Mouse (Mus musculus) megakaryocyte-erythroid progenitor cell, adult 5-6 weeks (primary cell): ENCODE measurements around the gene B630019K06Rik. TPM values are rescaled to one million over a fixed set of nuclear protein-coding genes. Genes with fewer than 3 reads are reported as not detected.
"Not testable (repeated sequence)": the region's sequence is repeated elsewhere in the genome, so short reads cannot be mapped to it uniquely, and the experiment has no call there.

Experiments used
- ATAC-seq: replicated peaks from 2 replicates; pipeline ENCODE4 v1.8.0; 2016; ENCODE audit warnings: mild to moderate bottlenecking, inconsistent platforms; ENCODE audit not compliant: severe bottlenecking, poor library complexity, low FRiP score, low TSS enrichment
- total RNA-seq, 2 experiments: library from RNA; stranded (forward) in 1 of 2; stranded (reverse) in 1 of 2; fragments of 200-1000, 215-1000 nt in 1 of 2; fragments of >200 nt in 1 of 2; fragmentation: Nextera tagmentation in 1 of 2; gene quantifications; 2 replicates each; pipeline ENCODE4 v1.2.3; 2014 to 2017

The B630019K06Rik gene
- total RNA-seq (2014; fragmentation: Nextera tagmentation) (0.89 and 1.6 TPM in 2 replicates), total RNA-seq (2017) (0.46 TPM in 1 of 2 replicates, not detected in the other)

GRCm38 (mm10) chrX:8892343-8893155, at the start of gene B630019K06Rik:
B630019K06Rik (plus strand) TSS chrX:8892382.
- ATAC-seq, result peak; percentile 89

- ATAC-seq, result no peak
Observed at GRCm38 (mm10) chrX:8843694-8844093, 48.5 kb upstream of the B630019K06Rik start, which contains the start of gene Gm6592. Gm6592 (plus strand) TSS chrX:8843994.

GRCm38 (mm10) chrX:8852486-8852885, 39.7 kb upstream of the B630019K06Rik start:
- ATAC-seq, result no peak

- ATAC-seq, result not testable (repeated sequence)
Observed at GRCm38 (mm10) chrX:8864331-8864730, 27.9 kb upstream of the B630019K06Rik start.

- not testable (repeated sequence) for ATAC-seq
Observed at GRCm38 (mm10) chrX:8873953-8874352, 18.2 kb upstream of the B630019K06Rik start, which contains the start of gene Gm5751. Gm5751 (plus strand) TSS chrX:8874253.

- ATAC-seq, result no peak
Observed at GRCm38 (mm10) chrX:8884336-8884735, 7.8 kb upstream of the B630019K06Rik start.

- no peak for ATAC-seq
Observed at GRCm38 (mm10) chrX:8891975-8892342, 223 bp upstream of the B630019K06Rik start.

GRCm38 (mm10) chrX:8893182-8893651, 1.0 kb downstream of the B630019K06Rik start:
- no peak for ATAC-seq

- no peak for ATAC-seq
Observed at GRCm38 (mm10) chrX:8900823-8901222, 8.6 kb downstream of the B630019K06Rik start.

- no peak for ATAC-seq
Observed at GRCm38 (mm10) chrX:8901906-8902472, 9.8 kb downstream of the B630019K06Rik start.

GRCm38 (mm10) chrX:8921080-8921479, 28.9 kb downstream of the B630019K06Rik start:
- no peak for ATAC-seq

- ATAC-seq, result 0 out of 2 replicates have a peak, but pooled peaks have one; percentile 34
Observed at GRCm38 (mm10) chrX:8921813-8922607, 29.8 kb downstream of the B630019K06Rik start.

- no peak for ATAC-seq
Observed at GRCm38 (mm10) chrX:8927308-8927707, 35.1 kb downstream of the B630019K06Rik start.

GRCm38 (mm10) chrX:8944041-8944440, 51.9 kb downstream of the B630019K06Rik start:
- no peak for ATAC-seq

Other genes with a start within 250 kb of the B630019K06Rik start
- gene Ssxb8, start 201.5 kb upstream of the B630019K06Rik start, total RNA-seq (2014; fragmentation: Nextera tagmentation), result not detected in 2 replicates
- not detected in 2 replicates for gene Ssxb8, start 201.5 kb upstream of the B630019K06Rik start, total RNA-seq (2017)
- gene Ssx9, start 143.9 kb upstream of the B630019K06Rik start, total RNA-seq (2014; fragmentation: Nextera tagmentation), result not detected in 2 replicates
- not detected in 2 replicates for gene Ssx9, start 143.9 kb upstream of the B630019K06Rik start, total RNA-seq (2017)
- gene Ssxb5, start 88.7 kb upstream of the B630019K06Rik start, total RNA-seq (2014; fragmentation: Nextera tagmentation), result not detected in 2 replicates
- gene Ssxb5, start 88.7 kb upstream of the B630019K06Rik start, total RNA-seq (2017), result not detected in 2 replicates
- not detected in 2 replicates for gene Gm6592, start 48.4 kb upstream of the B630019K06Rik start, total RNA-seq (2014; fragmentation: Nextera tagmentation)
- not detected in 2 replicates for gene Gm6592, start 48.4 kb upstream of the B630019K06Rik start, total RNA-seq (2017)
- not detected in 2 replicates for gene Gm5751, start 18.1 kb upstream of the B630019K06Rik start, total RNA-seq (2014; fragmentation: Nextera tagmentation)
- gene Gm5751, start 18.1 kb upstream of the B630019K06Rik start, total RNA-seq (2017), result not detected in 2 replicates
- not detected in 2 replicates for gene Fthl17b, start 70.6 kb downstream of the B630019K06Rik start, total RNA-seq (2014; fragmentation: Nextera tagmentation)
- gene Fthl17b, start 70.6 kb downstream of the B630019K06Rik start, total RNA-seq (2017), result not detected in 2 replicates
- gene Fthl17c, start 84.2 kb downstream of the B630019K06Rik start, total RNA-seq (2014; fragmentation: Nextera tagmentation), result not detected in 2 replicates
- not detected in 2 replicates for gene Fthl17c, start 84.2 kb downstream of the B630019K06Rik start, total RNA-seq (2017)
- gene Fthl17d, start 94.4 kb downstream of the B630019K06Rik start, total RNA-seq (2014; fragmentation: Nextera tagmentation), result not detected in 2 replicates
- not detected in 2 replicates for gene Fthl17d, start 94.4 kb downstream of the B630019K06Rik start, total RNA-seq (2017)
- not detected in 2 replicates for gene Fthl17e, start 141.1 kb downstream of the B630019K06Rik start, total RNA-seq (2014; fragmentation: Nextera tagmentation)
- not detected in 2 replicates for gene Fthl17e, start 141.1 kb downstream of the B630019K06Rik start, total RNA-seq (2017)
- gene Fthl17f, start 170.6 kb downstream of the B630019K06Rik start, total RNA-seq (2014; fragmentation: Nextera tagmentation), result not detected in 2 replicates
- gene Fthl17f, start 170.6 kb downstream of the B630019K06Rik start, total RNA-seq (2017), result not detected in 2 replicates
- not detected in 2 replicates for gene 4930402K13Rik, start 212.2 kb downstream of the B630019K06Rik start, total RNA-seq (2014; fragmentation: Nextera tagmentation)
- not detected in 2 replicates for gene 4930402K13Rik, start 212.2 kb downstream of the B630019K06Rik start, total RNA-seq (2017)